Mouse (Mus musculus): ENCODE measurements around the gene Gm3460.
"Not testable (repeated sequence)": the region's sequence is repeated elsewhere in the genome, so short reads cannot be mapped to it uniquely, and the experiment has no call there.

GRCm38 (mm10) chr14:6605004-6605403, 17.2 kb downstream of the Gm3460 start:
- TF ChIP-seq POLR2A (IDR thresholded peaks at IDR 0.05; ENCODE audit: borderline replicate concordance, extremely low read depth, low read depth, low read length); CTCF (IDR thresholded peaks at IDR 0.05; ENCODE audit: insufficient read depth, low read length): not testable (repeated sequence)
